Mouse (Mus musculus): ENCODE data around the gene Cog7. TPM values are rescaled to one million over a fixed set of nuclear protein-coding genes. Genes with fewer than 3 reads are reported as not detected.

Cog7 gene
- polyA plus RNA-seq, 1 experiment from 2014 or later = 9.6 TPM

GRCm38 (mm10) chr7:121931246-121931645, 50.3 kb downstream of the Cog7 start:
- no peak for ATAC-seq (ENCODE audit: low read depth)
- H3K27ac ChIP-seq (ENCODE audit: low read length) = no peak overlapping the region
- H3K9me3 ChIP-seq (replicated peaks; ENCODE audit: control insufficient read depth, low read length) = no peaks in the 10 kb centered on the region
- H3K36me3 ChIP-seq (ENCODE audit: control insufficient read depth, insufficient read depth) = no peaks in the 10 kb centered on the region
- no peak overlapping the region for H3K4me3 ChIP-seq (ENCODE audit: low read depth, low read length)
- H3K4me2 ChIP-seq (ENCODE audit: low read depth, low read length) = no peak overlapping the region
- H3K4me1 ChIP-seq (ENCODE audit: control insufficient read depth, low read depth, low read length) = no peaks in the 10 kb centered on the region
- H3K9ac ChIP-seq (ENCODE audit: low read depth, low read length) = no peak overlapping the region
- 61% methylated on average over 7 of the region's 7 CpGs for WGBS (ENCODE audit: insufficient replicate concordance)
- no peaks in the 10 kb centered on the region for H3K27me3 ChIP-seq (ENCODE audit: control insufficient read depth, insufficient read depth, low read depth, low read length)

- Histone ChIP-seq H3K27ac (ENCODE audit: low read length) (no peak overlapping the region), H3K9ac (ENCODE audit: low read depth, low read length) (no peak overlapping the region), H3K27me3 (ENCODE audit: control insufficient read depth, insufficient read depth, low read depth, low read length) (no peaks in the 10 kb centered on the region), H3K9me3 (replicated peaks; ENCODE audit: control insufficient read depth, low read length) (no peaks in the 10 kb centered on the region), H3K4me1 (ENCODE audit: control insufficient read depth, low read depth, low read length) (no peaks in the 10 kb centered on the region), H3K4me3 (ENCODE audit: low read depth, low read length) (no peak overlapping the region), H3K4me2 (ENCODE audit: low read depth, low read length) (no peak overlapping the region), H3K36me3 (ENCODE audit: control insufficient read depth, insufficient read depth) (no peaks in the 10 kb centered on the region)
- no peak for ATAC-seq (ENCODE audit: low read depth)
- 67% methylated on average over 2 of the region's 2 CpGs for WGBS (ENCODE audit: insufficient replicate concordance)
Observed at GRCm38 (mm10) chr7:121927882-121928281, 53.6 kb downstream of the Cog7 start.

DNA sequence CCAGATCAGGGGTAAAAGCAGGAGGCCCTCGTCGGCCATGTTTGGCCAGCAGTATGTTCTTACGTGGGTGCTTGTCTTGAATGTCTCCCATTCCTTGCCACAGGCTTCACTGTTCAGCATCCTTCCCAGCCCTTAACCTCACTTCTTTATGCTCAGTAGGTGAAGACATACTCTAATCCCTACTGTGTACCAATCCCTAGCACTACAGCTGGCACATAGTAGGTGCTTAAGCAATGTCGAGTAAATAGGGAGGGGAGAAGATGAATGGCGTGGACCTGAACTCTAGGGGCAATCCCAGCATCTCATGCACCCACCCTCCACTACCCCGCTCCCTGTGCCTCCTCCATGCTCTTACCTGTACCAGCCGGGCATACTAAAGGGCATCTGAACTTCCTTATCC, 57.1 kb downstream of the Cog7 start:
- H3K27me3 ChIP-seq (ENCODE audit: control insufficient read depth, insufficient read depth, low read depth, low read length) = no peaks in the 10 kb centered on the region
- H3K9ac ChIP-seq (ENCODE audit: low read depth, low read length) = no peak overlapping the region
- H3K4me3 ChIP-seq (ENCODE audit: low read depth, low read length) = no peak overlapping the region
- H3K4me2 ChIP-seq (ENCODE audit: low read depth, low read length) = no peak overlapping the region
- no peaks in the 10 kb centered on the region for H3K4me1 ChIP-seq (ENCODE audit: control insufficient read depth, low read depth, low read length)
- no peaks in the 10 kb centered on the region for H3K9me3 ChIP-seq (replicated peaks; ENCODE audit: control insufficient read depth, low read length)
- no peak overlapping the region for H3K27ac ChIP-seq (ENCODE audit: low read length)
- ATAC-seq (ENCODE audit: low read depth) = no peak
- no peaks in the 10 kb centered on the region for H3K36me3 ChIP-seq (ENCODE audit: control insufficient read depth, insufficient read depth)
- WGBS (ENCODE audit: insufficient replicate concordance) = 74% methylated on average over 7 of the region's 7 CpGs

GRCm38 (mm10) chr7:121913944-121914343, 67.6 kb downstream of the Cog7 start:
- H3K4me2 ChIP-seq (ENCODE audit: low read depth, low read length) = no peak overlapping the region
- H3K9ac ChIP-seq (ENCODE audit: low read depth, low read length) = no peak overlapping the region
- H3K36me3 ChIP-seq (ENCODE audit: control insufficient read depth, insufficient read depth) = no peaks in the 10 kb centered on the region
- H3K9me3 ChIP-seq (replicated peaks; ENCODE audit: control insufficient read depth, low read length) = no peaks in the 10 kb centered on the region
- no peak for ATAC-seq (ENCODE audit: low read depth)
- no peaks in the 10 kb centered on the region for H3K4me1 ChIP-seq (ENCODE audit: control insufficient read depth, low read depth, low read length)
- 59% methylated on average over 6 of the region's 6 CpGs for WGBS (ENCODE audit: insufficient replicate concordance)
- no peaks in the 10 kb centered on the region for H3K27me3 ChIP-seq (ENCODE audit: control insufficient read depth, insufficient read depth, low read depth, low read length)
- no peak overlapping the region for H3K27ac ChIP-seq (ENCODE audit: low read length)
- no peak overlapping the region for H3K4me3 ChIP-seq (ENCODE audit: low read depth, low read length)

DNA sequence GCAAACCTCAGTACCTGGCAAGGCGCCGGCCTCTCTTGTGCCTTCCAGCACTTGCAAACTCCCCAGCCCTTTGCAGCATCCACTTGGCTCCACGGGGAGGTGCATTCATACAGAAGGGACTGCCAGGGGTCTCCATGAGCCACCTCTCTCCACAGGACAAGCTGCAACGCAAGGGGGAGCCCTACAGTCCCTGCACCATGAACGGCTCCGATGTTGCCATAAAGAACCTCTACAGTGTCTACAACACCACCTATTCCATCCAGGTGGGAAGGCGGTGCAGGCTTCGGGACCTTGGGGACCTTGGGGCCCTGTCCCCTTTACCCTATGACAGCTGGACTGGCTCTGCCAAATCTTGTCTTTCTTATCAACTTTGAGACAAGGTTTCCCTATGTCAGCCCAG, 69.3 kb downstream of the Cog7 start:
- Histone ChIP-seq H3K4me2 (ENCODE audit: low read depth, low read length) (no peak overlapping the region), H3K36me3 (ENCODE audit: control insufficient read depth, insufficient read depth) (no peaks in the 10 kb centered on the region), H3K27ac (ENCODE audit: low read length) (no peak overlapping the region), H3K4me3 (ENCODE audit: low read depth, low read length) (no peak overlapping the region), H3K27me3 (ENCODE audit: control insufficient read depth, insufficient read depth, low read depth, low read length) (no peaks in the 10 kb centered on the region), H3K4me1 (ENCODE audit: control insufficient read depth, low read depth, low read length) (no peaks in the 10 kb centered on the region), H3K9ac (ENCODE audit: low read depth, low read length) (no peak overlapping the region), H3K9me3 (replicated peaks; ENCODE audit: control insufficient read depth, low read length) (no peaks in the 10 kb centered on the region)
- no peak for ATAC-seq (ENCODE audit: low read depth)
- WGBS (ENCODE audit: insufficient replicate concordance) = 54% methylated on average over 8 of the region's 8 CpGs

DNA sequence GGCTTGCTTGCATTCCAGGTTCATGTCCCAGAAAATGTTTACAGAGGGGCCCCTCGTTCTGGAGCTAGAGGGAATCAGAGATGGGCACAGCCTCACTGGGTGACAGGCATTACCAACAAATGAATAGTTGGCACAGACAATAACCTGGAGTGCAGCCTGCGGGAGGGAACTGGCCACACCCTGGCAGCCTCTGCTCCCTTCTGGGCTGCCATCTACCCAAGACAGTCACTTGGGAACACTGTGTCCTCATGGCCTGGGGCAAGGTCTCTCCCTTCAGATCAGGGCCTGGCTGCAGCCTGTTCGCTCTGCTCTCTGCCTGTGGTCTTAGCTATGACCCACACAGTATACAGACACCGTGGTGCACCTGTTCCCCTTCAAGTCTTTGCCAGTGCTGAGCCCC, 74.6 kb downstream of the Cog7 start:
- WGBS (ENCODE audit: insufficient replicate concordance) = 54% methylated on average over 4 of the region's 4 CpGs
- Histone ChIP-seq H3K27ac (ENCODE audit: low read length) (no peak overlapping the region), H3K4me3 (ENCODE audit: low read depth, low read length) (no peak overlapping the region), H3K4me2 (ENCODE audit: low read depth, low read length) (no peak overlapping the region), H3K4me1 (ENCODE audit: control insufficient read depth, low read depth, low read length) (no peaks in the 10 kb centered on the region), H3K9me3 (replicated peaks; ENCODE audit: control insufficient read depth, low read length) (no peaks in the 10 kb centered on the region), H3K9ac (ENCODE audit: low read depth, low read length) (no peak overlapping the region), H3K27me3 (ENCODE audit: control insufficient read depth, insufficient read depth, low read depth, low read length) (no peaks in the 10 kb centered on the region), H3K36me3 (ENCODE audit: control insufficient read depth, insufficient read depth) (no peaks in the 10 kb centered on the region)
- no peak for ATAC-seq (ENCODE audit: low read depth)

DNA sequence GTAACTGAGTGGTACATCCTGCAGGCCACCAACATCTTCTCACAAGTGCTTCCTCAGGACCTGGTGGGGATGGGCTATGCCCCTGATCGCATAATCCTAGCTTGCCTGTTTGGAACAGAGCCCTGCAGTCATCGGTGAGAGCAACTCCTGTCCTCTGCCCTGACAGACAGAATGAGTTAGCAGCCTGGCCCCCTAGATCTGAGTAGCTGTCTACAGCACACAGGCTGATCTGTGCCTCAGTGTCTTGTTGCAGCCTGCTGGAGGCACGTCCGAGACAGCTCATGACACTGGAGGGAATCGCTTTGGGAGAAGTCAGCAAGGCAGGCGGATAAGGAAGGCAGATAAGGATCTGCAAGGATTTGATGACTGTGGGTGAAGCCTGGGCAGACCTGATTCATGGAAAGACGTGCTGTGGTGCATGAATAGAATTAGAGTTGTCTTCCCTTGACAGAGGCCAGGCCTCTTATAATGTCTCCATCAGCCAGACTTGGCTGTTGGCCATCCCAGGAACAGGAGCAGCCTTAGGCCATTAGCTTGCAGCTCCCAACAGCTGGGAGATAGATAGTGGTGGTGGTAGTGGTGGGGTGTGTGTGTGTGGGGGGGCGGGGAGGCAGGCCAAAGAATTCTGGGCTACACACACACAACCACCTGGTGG, 78.6 kb downstream of the Cog7 start:
- no peaks in the 10 kb centered on the region for H3K36me3 ChIP-seq (ENCODE audit: control insufficient read depth, insufficient read depth)
- H3K4me2 ChIP-seq (ENCODE audit: low read depth, low read length) = no peak overlapping the region
- H3K4me3 ChIP-seq (ENCODE audit: low read depth, low read length) = no peak overlapping the region
- H3K9ac ChIP-seq (ENCODE audit: low read depth, low read length) = no peak overlapping the region
- H3K27ac ChIP-seq (ENCODE audit: low read length) = no peak overlapping the region
- WGBS (ENCODE audit: insufficient replicate concordance) = 58% methylated on average over 8 of the region's 8 CpGs
- no peaks in the 10 kb centered on the region for H3K27me3 ChIP-seq (ENCODE audit: control insufficient read depth, insufficient read depth, low read depth, low read length)
- ATAC-seq (ENCODE audit: low read depth) = no peak
- no peaks in the 10 kb centered on the region for H3K9me3 ChIP-seq (replicated peaks; ENCODE audit: control insufficient read depth, low read length)
- no peaks in the 10 kb centered on the region for H3K4me1 ChIP-seq (ENCODE audit: control insufficient read depth, low read depth, low read length)

DNA sequence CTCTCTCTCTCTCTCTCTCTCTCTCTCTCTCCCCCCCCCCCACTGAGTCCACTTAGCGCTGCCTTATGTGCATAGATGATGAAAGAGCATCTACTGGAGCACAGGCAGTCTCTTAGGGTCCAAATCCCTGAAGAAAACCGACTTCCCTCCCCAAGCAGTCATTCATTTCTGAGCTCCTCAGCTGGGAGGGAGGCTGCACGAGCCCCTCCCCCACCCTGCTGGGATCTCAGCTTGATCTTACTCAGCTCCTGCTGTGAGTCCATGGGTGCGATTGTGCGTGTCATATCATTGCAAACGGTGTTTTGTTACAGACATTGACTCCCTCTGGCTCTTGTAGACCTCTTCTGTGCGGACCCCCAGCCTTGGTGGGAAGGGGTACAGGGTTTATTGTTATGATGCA, 81.6 kb downstream of the Cog7 start:
- ATAC-seq (ENCODE audit: low read depth) = no peak
- H3K4me2 ChIP-seq (ENCODE audit: low read depth, low read length) = no peak overlapping the region
- 16% methylated on average over 7 of the region's 7 CpGs for WGBS (ENCODE audit: insufficient replicate concordance)

GRCm38 (mm10) chr7:121899311-121899710, 82.2 kb downstream of the Cog7 start:
- WGBS (ENCODE audit: insufficient replicate concordance) = 6% methylated on average over 14 of the region's 14 CpGs
- H3K27ac ChIP-seq (ENCODE audit: low read length) = no peak overlapping the region
- no peak for ATAC-seq (ENCODE audit: low read depth)
- no peaks in the 10 kb centered on the region for H3K36me3 ChIP-seq (ENCODE audit: control insufficient read depth, insufficient read depth)
- H3K27me3 ChIP-seq (ENCODE audit: control insufficient read depth, insufficient read depth, low read depth, low read length) = no peaks in the 10 kb centered on the region
- H3K9me3 ChIP-seq (replicated peaks; ENCODE audit: control insufficient read depth, low read length) = no peaks in the 10 kb centered on the region
- H3K9ac ChIP-seq (ENCODE audit: low read depth, low read length) = no peak overlapping the region
- no peaks in the 10 kb centered on the region for H3K4me1 ChIP-seq (ENCODE audit: control insufficient read depth, low read depth, low read length)
- H3K4me2 ChIP-seq (ENCODE audit: low read depth, low read length) = no peak overlapping the region
- no peak overlapping the region for H3K4me3 ChIP-seq (ENCODE audit: low read depth, low read length)

More for the DNA sequence above, 81.6 kb downstream of the Cog7 start:
- H3K9me3 ChIP-seq (replicated peaks; ENCODE audit: control insufficient read depth, low read length) = no peaks in the 10 kb centered on the region
- H3K27ac ChIP-seq (ENCODE audit: low read length) = no peak overlapping the region
- no peaks in the 10 kb centered on the region for H3K27me3 ChIP-seq (ENCODE audit: control insufficient read depth, insufficient read depth, low read depth, low read length)
- H3K9ac ChIP-seq (ENCODE audit: low read depth, low read length) = no peak overlapping the region
- no peak overlapping the region for H3K4me3 ChIP-seq (ENCODE audit: low read depth, low read length)
- H3K36me3 ChIP-seq (ENCODE audit: control insufficient read depth, insufficient read depth) = no peaks in the 10 kb centered on the region
- H3K4me1 ChIP-seq (ENCODE audit: control insufficient read depth, low read depth, low read length) = no peaks in the 10 kb centered on the region

All from liver, embryonic 16.5 days (tissue).